Mouse (Mus musculus) gastrocnemius, postnatal 4 days (tissue): Measurements from ENCODE around the gene Oas1a. TPM values are rescaled to one million over a fixed set of nuclear protein-coding genes. Genes with fewer than 3 reads are reported as not detected.

ENCODE experiments used
- microRNA-seq: library from miRNA; unstranded; fragments of <30 nt; microRNA quantifications from one replicate; pipeline ENCODE4 v1.2.0, GENCODE M21; 2021
- total RNA-seq, 2 experiments: library from RNA; stranded (reverse); gene quantifications; 2 replicates each; pipeline ENCODE4 v1.2.3; 2021

Gene Oas1a
- total RNA-seq, 2 experiments from 2014 or later: 0.22 to 0.36 TPM

Small RNA genes within 50 kb of the gene (microRNA-seq; reads per million reads assigned to microRNA genes)
- not detected for gene Gm22907

Other genes with a start within 250 kb of the Oas1a start
- gene Dtx1, start 195.6 kb downstream of the Oas1a start, total RNA-seq: 1 to 10 TPM in 1 of 2 experiments, under 1 TPM in 1; 0.98 to 1.9 TPM
- under 1 TPM; 0.23 to 0.25 TPM for gene Oas2, start 157.7 kb downstream of the Oas1a start, total RNA-seq
- not detected for gene Oas3, start 129.9 kb downstream of the Oas1a start, total RNA-seq
- gene Oas1e, start 112.0 kb downstream of the Oas1a start, total RNA-seq: not detected
- gene Oas1c, start 95.0 kb downstream of the Oas1a start, total RNA-seq: under 1 TPM; 0.23 to 0.42 TPM
- not detected for gene Oas1f, start 60.2 kb downstream of the Oas1a start, total RNA-seq
- not detected for gene Oas1h, start 46.1 kb downstream of the Oas1a start, total RNA-seq
- not detected for gene Oas1g, start 19.9 kb downstream of the Oas1a start, total RNA-seq
- gene Oas1d, start 7.0 kb upstream of the Oas1a start, total RNA-seq: not detected
- gene Rph3a, start 102.6 kb upstream of the Oas1a start, total RNA-seq: under 1 TPM in 1 of 2 experiments, not detected in 1; 0.27 TPM